8 mouse cellular contexts compared by ENCODE assay signal in the genomic region with DNA sequence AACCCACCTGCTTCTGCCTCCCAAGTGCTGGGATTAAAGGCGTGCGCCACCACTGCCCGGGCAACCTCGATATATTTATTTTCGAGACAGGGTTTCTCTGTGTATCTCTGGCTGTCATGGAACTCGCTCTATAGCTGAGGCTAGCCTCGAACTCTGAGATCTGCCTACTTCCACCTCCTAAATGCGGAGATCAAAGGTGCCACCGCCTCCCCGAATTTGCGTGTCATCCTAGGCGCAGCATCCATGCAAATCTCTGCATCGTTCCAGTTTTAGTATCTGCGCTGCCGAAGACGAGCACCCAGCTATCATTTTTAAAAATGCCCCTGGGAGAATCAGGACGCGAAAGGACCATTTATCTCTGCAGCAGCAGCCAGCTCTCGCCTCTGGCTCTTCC. TPM values are rescaled to one million over a fixed set of nuclear protein-coding genes. Genes with fewer than 3 reads are reported as not detected.
A peak's percentile ranks its signal among the peaks of the same experiment; 100 is the strongest.
DNase-seq lines count a peak whose midpoint lies in the region; ATAC-seq and TF ChIP-seq lines count a peak whose summit lies in the region.

No protein-coding gene starts in this region.

- H3K27me3 ChIP-seq in heart, embryonic 16.5 days (ENCODE audit: control insufficient read depth, insufficient read depth, low read length) = no peaks in the 10 kb centered on the region
- no peaks in the 10 kb centered on the region for H3K27me3 ChIP-seq in hindbrain, embryonic 11.5 days (ENCODE audit: control insufficient read depth, insufficient read depth, low read length)
- no peaks in the 10 kb centered on the region for H3K27me3 ChIP-seq in midbrain, embryonic 11.5 days (ENCODE audit: control insufficient read depth, insufficient read depth, low read length)

- ATAC-seq in heart, embryonic 16.5 days (replicated peaks; ENCODE audit: extremely low read depth, insufficient read depth, low FRiP score) = no peak
- ATAC-seq in hindbrain, embryonic 11.5 days (ENCODE audit: low FRiP score) = peak; percentile 7; the same call in 1 of the 2 replicates
- ATAC-seq in midbrain, embryonic 11.5 days (ENCODE audit: low FRiP score) = peak; percentile 20; the same call in 1 of the 2 replicates

- 24% methylated on average over 19 of the region's 19 CpGs for WGBS in heart, embryonic 16.5 days
- 21% methylated on average over 19 of the region's 19 CpGs for WGBS in hindbrain, embryonic 11.5 days
- 26% methylated on average over 19 of the region's 19 CpGs for WGBS in midbrain, embryonic 11.5 days

- DNase-seq in heart, adult 9 months (ENCODE audit: low spot score in 2 of 2) = no peak
- no peak for DNase-seq in hindbrain, embryonic 11.5 days (ENCODE audit: low spot score)
- no peak for DNase-seq in midbrain, embryonic 11.5 days (ENCODE audit: low spot score, missing footprints)
- no peak for DNase-seq in c-Kit-positive CD71-positive TER-119-positive erythroid progenitor cells, embryonic 14.5 days (ENCODE audit: low spot score)
- DNase-seq in left cerebral cortex, postnatal 36 days (ENCODE audit: low spot score in 2 of 2) = no peak
- no peak for DNase-seq in frontal cortex, postnatal 25 days (ENCODE audit: low spot score in 2 of 2)

- TF ChIP-seq POLR2A in bone marrow macrophage, adult 2 months (IDR thresholded peaks at IDR 0.05; ENCODE audit: borderline replicate concordance, low read depth, low read length) = no peak

- no peak for TF ChIP-seq CTCF in bone marrow macrophage, adult 2 months (IDR thresholded peaks at IDR 0.05; ENCODE audit: low read depth, low read length)

- H3K9ac ChIP-seq in heart, embryonic 16.5 days (ENCODE audit: low read length) = peak overlapping the region; percentile 39; the same call in 1 of the 2 replicates
- H3K9ac ChIP-seq in hindbrain, embryonic 11.5 days (ENCODE audit: low read depth, low read length) = no peak overlapping the region
- peak overlapping the region; percentile 99; the same call in 1 of the 2 replicates for H3K9ac ChIP-seq in midbrain, embryonic 11.5 days (ENCODE audit: low read length)

- H3K27ac ChIP-seq in heart, embryonic 16.5 days (ENCODE audit: low read length) = no peak overlapping the region
- no peak overlapping the region for H3K27ac ChIP-seq in bone marrow macrophage, adult 2 months (ENCODE audit: insufficient read depth, low read depth, low read length)
- no peak overlapping the region for H3K27ac ChIP-seq in hindbrain, embryonic 11.5 days (ENCODE audit: low read depth, low read length)
- no peak overlapping the region for H3K27ac ChIP-seq in midbrain, embryonic 11.5 days (ENCODE audit: low read depth, low read length)

- H3K4me2 ChIP-seq in heart, embryonic 16.5 days (ENCODE audit: low read depth, low read length) = peak overlapping the region; percentile 90
- H3K4me2 ChIP-seq in hindbrain, embryonic 11.5 days (replicated peaks; ENCODE audit: low read depth, low read length) = peak overlapping the region; percentile 66; the same call in 1 of the 2 replicates
- H3K4me2 ChIP-seq in midbrain, embryonic 11.5 days = peak overlapping the region; percentile 37; the same call in 1 of the 2 replicates

- H3K4me1 ChIP-seq in heart, embryonic 16.5 days (ENCODE audit: control insufficient read depth, insufficient read depth, low read length) = peaks cover 18% of the 10 kb centered on the region
- peaks cover 12% of the 10 kb centered on the region for H3K4me1 ChIP-seq in bone marrow macrophage, adult 2 months (ENCODE audit: control insufficient read depth, insufficient read depth, low read length)
- peaks cover 6% of the 10 kb centered on the region; the same call in 1 of the 2 replicates for H3K4me1 ChIP-seq in hindbrain, embryonic 11.5 days (replicated peaks; ENCODE audit: control insufficient read depth, insufficient read depth, low read length)
- H3K4me1 ChIP-seq in midbrain, embryonic 11.5 days (ENCODE audit: control insufficient read depth, insufficient read depth, low read length) = peaks cover 18% of the 10 kb centered on the region

- peak overlapping the region; percentile 91 for H3K4me3 ChIP-seq in heart, embryonic 16.5 days (ENCODE audit: low read length)
- H3K4me3 ChIP-seq in bone marrow macrophage, adult 2 months (ENCODE audit: insufficient read depth, low read length) = peak overlapping the region; percentile 96
- peak overlapping the region; percentile 99 for H3K4me3 ChIP-seq in hindbrain, embryonic 11.5 days (ENCODE audit: low read depth, low read length)
- peak overlapping the region; percentile 100 for H3K4me3 ChIP-seq in midbrain, embryonic 11.5 days (ENCODE audit: low read depth, low read length)

- H3K9me3 ChIP-seq in heart, embryonic 16.5 days (replicated peaks; ENCODE audit: control insufficient read depth, low read length) = 0 out of 2 replicates have a peak, but pooled peaks cover 2% of the 10 kb centered on the region
- no peaks in the 10 kb centered on the region for H3K9me3 ChIP-seq in hindbrain, embryonic 11.5 days (ENCODE audit: control insufficient read depth, low read length)
- H3K9me3 ChIP-seq in midbrain, embryonic 11.5 days (ENCODE audit: control insufficient read depth, low read length) = no peaks in the 10 kb centered on the region

- intact Hi-C loops in left cerebral cortex, postnatal 36 days (cut with DNase I) = no loop called here

- H3K36me3 ChIP-seq in heart, embryonic 16.5 days (ENCODE audit: control insufficient read depth, insufficient read depth) = peaks cover 13% of the 10 kb centered on the region
- no peaks in the 10 kb centered on the region for H3K36me3 ChIP-seq in hindbrain, embryonic 11.5 days (ENCODE audit: control insufficient read depth, insufficient read depth, low read length)
- peaks cover 9% of the 10 kb centered on the region; the same call in 1 of the 2 replicates for H3K36me3 ChIP-seq in midbrain, embryonic 11.5 days (ENCODE audit: control insufficient read depth, insufficient read depth, low read length)

RNA-seq across cellular contexts. Expression of a gene that starts 0.3 kb away (rescaled TPM):
- polyA plus RNA-seq in heart, embryonic 16.5 days (2015; fragmentation: Nextera tagmentation; extraction: Ambion mirVana) = 51.5 and 53.1 TPM in 2 replicates
- polyA plus RNA-seq in bone marrow macrophage, adult 2 months (2012; ENCODE audit: insufficient read depth, insufficient read length, missing spikeins) = 17.2 and 17.4 TPM in 2 replicates
- polyA plus RNA-seq in hindbrain, embryonic 11.5 days (2014; fragmentation: Nextera tagmentation; extraction: Ambion mirVana) = 80.2 and 93.6 TPM in 2 replicates
- 90.9 and 93.4 TPM in 2 replicates for polyA plus RNA-seq in midbrain, embryonic 11.5 days (2014; fragmentation: Nextera tagmentation; extraction: Ambion mirVana)
- total RNA-seq in left cerebral cortex, postnatal 36 days (2021) = 100 to 1,000 TPM; 110 to 111 TPM

RNA-seq across cellular contexts. Expression of a gene that starts 51.3 kb away (rescaled TPM):
- polyA plus RNA-seq in heart, embryonic 16.5 days (2015; fragmentation: Nextera tagmentation; extraction: Ambion mirVana) = 9.8 and 10.6 TPM in 2 replicates
- polyA plus RNA-seq in bone marrow macrophage, adult 2 months (2012; ENCODE audit: insufficient read depth, insufficient read length, missing spikeins) = not detected in 2 replicates
- 0.63 and 1.4 TPM in 2 replicates for polyA plus RNA-seq in hindbrain, embryonic 11.5 days (2014; fragmentation: Nextera tagmentation; extraction: Ambion mirVana)
- polyA plus RNA-seq in midbrain, embryonic 11.5 days (2014; fragmentation: Nextera tagmentation; extraction: Ambion mirVana) = 0.69 and 1.2 TPM in 2 replicates
- 10 to 100 TPM; 83.4 to 97.3 TPM for total RNA-seq in left cerebral cortex, postnatal 36 days (2021)

Comparison
In these comparisons a context has a peak if more than half of its experiments do, and no peak if none do; other contexts are left out.
1. H3K4me2 ChIP-seq: peak in every context shown above with its lines; median percentile 90 in heart, embryonic 16.5 days; 66 in hindbrain, embryonic 11.5 days; 37 in midbrain, embryonic 11.5 days.